Mouse (Mus musculus): Measurements from ENCODE around the gene Gm29106. TPM values are rescaled to one million over a fixed set of nuclear protein-coding genes. Genes with fewer than 3 reads are reported as not detected.
"Not testable (repeated sequence)": the region's sequence is repeated elsewhere in the genome, so short reads cannot be mapped to it uniquely, and the experiment has no call there.

Gm29106 gene
- not detected in 2 replicates for polyA plus RNA-seq (2012; rRNA removed)

GRCm38 (mm10) chr1:118176242-118176641, at the start of gene Gm29106:
Gene Gm29106 (plus strand): TSS chr1:118176542.
- DNase-seq (ENCODE audit: low read depth): not testable (repeated sequence)

GRCm38 (mm10) chr1:118228540-118228939, 52.2 kb downstream of the Gm29106 start:
- peak; percentile 8 for DNase-seq (ENCODE audit: low read depth)
- TF ChIP-seq POLR2A (IDR thresholded peaks at IDR 0.05; ENCODE audit: borderline replicate concordance, extremely low read depth, insufficient read depth, insufficient read length, poor library complexity, severe bottlenecking) (no peak), CTCF (IDR thresholded peaks at IDR 0.05; ENCODE audit: borderline replicate concordance, extremely low read depth, insufficient read depth, insufficient read length) (no peak)

DNA sequence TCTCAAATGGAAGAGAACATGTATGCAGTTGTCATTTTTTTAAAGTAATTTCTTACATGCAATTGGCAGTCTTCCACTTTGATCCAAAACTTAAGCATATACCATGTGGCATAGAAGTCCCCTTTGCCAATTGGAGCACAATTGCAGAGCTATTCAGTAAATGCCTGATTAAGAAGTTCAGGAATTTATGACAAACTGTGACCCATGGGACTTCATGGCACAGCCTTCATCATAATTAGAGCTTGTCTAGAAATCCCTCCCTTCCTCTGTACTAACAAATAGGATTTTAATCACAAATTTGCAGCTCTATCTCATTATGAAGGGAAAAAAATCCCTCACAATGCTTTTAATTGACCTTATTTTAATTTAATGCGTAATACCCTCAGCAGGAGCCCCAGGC, 59.7 kb downstream of the Gm29106 start:
- no peak for TF ChIP-seq POLR2A (IDR thresholded peaks at IDR 0.05; ENCODE audit: borderline replicate concordance, extremely low read depth, insufficient read depth, insufficient read length, poor library complexity, severe bottlenecking)
- TF ChIP-seq CTCF (IDR thresholded peaks at IDR 0.05; ENCODE audit: borderline replicate concordance, extremely low read depth, insufficient read depth, insufficient read length): no peak
- DNase-seq (ENCODE audit: low read depth): peak; percentile 3

Other genes with a start within 250 kb of the Gm29106 start
- not detected in 2 replicates for gene Gm28168, start 248.5 kb upstream of the Gm29106 start, polyA plus RNA-seq (2012; rRNA removed)
- gene Gm7145, start 210.6 kb upstream of the Gm29106 start, polyA plus RNA-seq (2012; rRNA removed): not detected in 2 replicates
- 164 and 175 TPM in 2 replicates for gene Tsn, start 135.2 kb downstream of the Gm29106 start, polyA plus RNA-seq (2012; rRNA removed)
- 35.4 and 36.7 TPM in 2 replicates for gene Nifk, start 145.3 kb downstream of the Gm29106 start, polyA plus RNA-seq (2012; rRNA removed)
- gene Clasp1, start 212.5 kb downstream of the Gm29106 start, polyA plus RNA-seq (2012; rRNA removed): 90.2 and 146 TPM in 2 replicates

Data from brain, embryonic 14.5 days (tissue).